Mouse (Mus musculus): Measurements from ENCODE around the gene Gm3187. TPM values are rescaled to one million over a fixed set of nuclear protein-coding genes. Genes with fewer than 3 reads are reported as not detected.
"Not testable (repeated sequence)": the region's sequence is repeated elsewhere in the genome, so short reads cannot be mapped to it uniquely, and the experiment has no call there.

The Gm3187 gene
- not detected in 2 replicates for polyA plus RNA-seq (2015; fragmentation: Nextera tagmentation; extraction: Ambion mirVana)

DNA sequence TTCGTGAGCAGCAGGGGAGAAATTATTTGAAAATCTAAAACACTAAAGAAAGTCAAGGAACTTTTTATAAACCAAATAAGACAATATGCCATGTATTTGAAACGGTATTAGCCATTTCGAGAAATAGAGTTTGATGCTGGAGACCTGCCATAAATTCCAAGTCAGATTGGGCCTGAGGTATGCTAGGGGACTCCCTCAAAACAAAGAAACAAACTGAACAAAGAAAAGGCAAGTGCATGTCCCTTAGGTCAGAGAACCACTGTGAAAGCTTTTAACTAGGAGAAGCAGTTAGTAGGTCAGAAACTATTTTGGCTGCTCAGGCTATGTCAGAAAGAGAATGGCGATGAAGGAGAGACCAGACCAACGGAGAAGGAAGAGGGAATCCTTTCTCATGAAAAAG, at the start of gene Gm3187:
Gene Gm3187, plus strand, starts transcription at position 301 of the 400 bp plus-strand sequence.
- H3K4me1 ChIP-seq (replicated peaks; ENCODE audit: control insufficient read depth, insufficient read depth, low read length); H3K4me2 ChIP-seq (replicated peaks; ENCODE audit: low read depth); H3K36me3 ChIP-seq (ENCODE audit: control insufficient read depth, insufficient read depth); ATAC-seq; H3K9me3 ChIP-seq (ENCODE audit: control insufficient read depth); H3K27ac ChIP-seq (ENCODE audit: low read depth, low read length); H3K4me3 ChIP-seq (ENCODE audit: low read depth, low read length); H3K27me3 ChIP-seq (replicated peaks; ENCODE audit: control insufficient read depth, insufficient read depth, low read length); H3K9ac ChIP-seq (ENCODE audit: low read depth, low read length): not testable (repeated sequence)
- WGBS: 80% methylated on average over 4 of the region's 5 CpGs

DNA sequence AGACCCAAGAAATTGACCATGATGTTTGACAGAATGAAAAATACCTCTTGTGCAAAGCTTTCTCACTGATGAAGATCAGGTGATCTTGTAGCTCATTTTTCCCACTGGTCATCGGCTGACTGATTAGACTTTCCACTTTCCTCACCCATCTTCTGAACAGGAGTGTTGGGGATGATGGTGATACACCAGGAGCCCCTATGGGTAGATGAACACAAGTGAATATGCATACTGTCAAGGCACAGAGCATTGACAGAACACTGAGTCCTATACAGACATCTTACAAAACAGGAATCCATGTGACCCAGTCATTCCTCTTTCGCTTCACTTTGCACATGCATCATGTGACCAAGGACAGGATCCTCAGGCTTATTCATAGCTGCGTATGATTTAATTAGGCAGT, 28.6 kb upstream of the Gm3187 start, which contains the start of gene Gm3194:
Gene Gm3194, minus strand, starts transcription at position 101 of the 400 bp plus-strand sequence.
- H3K9ac ChIP-seq (ENCODE audit: low read depth, low read length); H3K4me1 ChIP-seq (replicated peaks; ENCODE audit: control insufficient read depth, insufficient read depth, low read length); H3K4me2 ChIP-seq (replicated peaks; ENCODE audit: low read depth); ATAC-seq; H3K4me3 ChIP-seq (ENCODE audit: low read depth, low read length); H3K9me3 ChIP-seq (ENCODE audit: control insufficient read depth); H3K27me3 ChIP-seq (replicated peaks; ENCODE audit: control insufficient read depth, insufficient read depth, low read length); H3K27ac ChIP-seq (ENCODE audit: low read depth, low read length); H3K36me3 ChIP-seq (ENCODE audit: control insufficient read depth, insufficient read depth): not testable (repeated sequence)
- no CpG with 5 or more reads among the region's 3 CpGs for WGBS

- H3K4me3 ChIP-seq (ENCODE audit: low read depth, low read length); H3K27ac ChIP-seq (ENCODE audit: low read depth, low read length); H3K27me3 ChIP-seq (replicated peaks; ENCODE audit: control insufficient read depth, insufficient read depth, low read length); H3K4me1 ChIP-seq (replicated peaks; ENCODE audit: control insufficient read depth, insufficient read depth, low read length); ATAC-seq; H3K4me2 ChIP-seq (replicated peaks; ENCODE audit: low read depth); H3K9ac ChIP-seq (ENCODE audit: low read depth, low read length); H3K36me3 ChIP-seq (ENCODE audit: control insufficient read depth, insufficient read depth); H3K9me3 ChIP-seq (ENCODE audit: control insufficient read depth): not testable (repeated sequence)
- no CpG with 5 or more reads among the region's 19 CpGs for WGBS
Measured at GRCm38 (mm10) chr14:5460469-5460868, 23.5 kb upstream of the Gm3187 start.

DNA sequence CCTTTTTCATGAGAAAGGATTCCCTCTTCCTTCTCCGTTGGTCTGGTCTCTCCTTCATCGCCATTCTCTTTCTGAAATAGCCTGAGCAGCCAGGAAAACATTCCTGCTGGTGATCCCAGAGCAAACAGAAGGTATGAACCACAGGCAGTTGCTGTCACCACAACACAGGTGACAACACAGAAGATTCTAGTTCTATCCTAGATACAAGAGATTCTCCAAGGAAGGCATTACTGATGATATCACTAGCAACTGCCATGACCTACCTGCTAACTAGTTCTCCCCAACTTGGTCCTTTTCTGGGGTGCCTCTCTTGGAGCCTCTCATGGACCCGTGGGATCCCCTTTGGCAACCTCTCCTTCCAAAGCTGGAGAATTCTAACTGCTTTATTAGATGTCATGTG, 6.3 kb upstream of the Gm3187 start, which contains the start of gene Gm8246:
Gene Gm8246, minus strand, starts transcription at position 101 of the 400 bp plus-strand sequence.
- H3K4me1 ChIP-seq (replicated peaks; ENCODE audit: control insufficient read depth, insufficient read depth, low read length); H3K4me2 ChIP-seq (replicated peaks; ENCODE audit: low read depth); H3K9ac ChIP-seq (ENCODE audit: low read depth, low read length); H3K9me3 ChIP-seq (ENCODE audit: control insufficient read depth); H3K27ac ChIP-seq (ENCODE audit: low read depth, low read length); H3K27me3 ChIP-seq (replicated peaks; ENCODE audit: control insufficient read depth, insufficient read depth, low read length); H3K4me3 ChIP-seq (ENCODE audit: low read depth, low read length); ATAC-seq; H3K36me3 ChIP-seq (ENCODE audit: control insufficient read depth, insufficient read depth): not testable (repeated sequence)
- WGBS: no CpG with 5 or more reads among the region's 3 CpGs

GRCm38 (mm10) chr14:5501374-5501773, 17.4 kb downstream of the Gm3187 start, which contains the start of gene Gm3488:
Gm3488 (plus strand) TSS chr14:5501674.
- H3K4me1 ChIP-seq (replicated peaks; ENCODE audit: control insufficient read depth, insufficient read depth, low read length); H3K4me2 ChIP-seq (replicated peaks; ENCODE audit: low read depth); H3K9ac ChIP-seq (ENCODE audit: low read depth, low read length); H3K36me3 ChIP-seq (ENCODE audit: control insufficient read depth, insufficient read depth); ATAC-seq; H3K27ac ChIP-seq (ENCODE audit: low read depth, low read length); H3K4me3 ChIP-seq (ENCODE audit: low read depth, low read length); H3K27me3 ChIP-seq (replicated peaks; ENCODE audit: control insufficient read depth, insufficient read depth, low read length); H3K9me3 ChIP-seq (ENCODE audit: control insufficient read depth): not testable (repeated sequence)
- no CpG with 5 or more reads among the region's 35 CpGs for WGBS

DNA sequence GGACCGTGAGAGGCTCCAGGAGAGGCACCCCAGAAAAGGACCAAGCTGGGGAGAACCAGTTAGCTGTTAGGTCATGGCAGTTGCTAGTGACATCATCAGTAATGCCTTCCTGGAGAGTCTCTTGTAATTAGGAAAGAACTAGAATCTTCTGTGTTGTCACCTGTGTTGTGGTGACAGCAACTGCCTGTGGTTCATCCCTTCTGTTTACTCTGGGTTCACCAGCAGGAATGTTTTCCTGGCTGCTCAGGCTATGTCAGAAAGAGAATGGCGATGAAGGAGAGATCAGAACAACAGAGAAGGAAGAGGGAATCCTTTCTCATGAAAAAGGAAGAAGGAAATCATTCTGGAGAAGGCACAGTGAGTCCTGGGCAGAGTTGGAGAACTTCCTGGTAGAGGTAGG, 54.2 kb downstream of the Gm3187 start, which contains the start of gene Gm3532:
Gene Gm3532, plus strand, starts transcription at position 301 of the 400 bp plus-strand sequence.
- not testable (repeated sequence) for H3K4me2 ChIP-seq (replicated peaks; ENCODE audit: low read depth); H3K9ac ChIP-seq (ENCODE audit: low read depth, low read length); H3K27me3 ChIP-seq (replicated peaks; ENCODE audit: control insufficient read depth, insufficient read depth, low read length); H3K4me1 ChIP-seq (replicated peaks; ENCODE audit: control insufficient read depth, insufficient read depth, low read length); H3K4me3 ChIP-seq (ENCODE audit: low read depth, low read length); H3K27ac ChIP-seq (ENCODE audit: low read depth, low read length); H3K36me3 ChIP-seq (ENCODE audit: control insufficient read depth, insufficient read depth); H3K9me3 ChIP-seq (ENCODE audit: control insufficient read depth); ATAC-seq
- WGBS: no CpG with 5 or more reads among the region's 2 CpGs

Other genes with a start within 250 kb of the Gm3187 start
- not detected in 2 replicates for gene Gm3526, start 223.6 kb upstream of the Gm3187 start, polyA plus RNA-seq (2015; fragmentation: Nextera tagmentation; extraction: Ambion mirVana)
- not detected in 2 replicates for gene Gm3542, start 149.3 kb upstream of the Gm3187 start, polyA plus RNA-seq (2015; fragmentation: Nextera tagmentation; extraction: Ambion mirVana)
- 0.25 TPM in 1 of 2 replicates, not detected in the other for gene Gm3500, start 95.2 kb upstream of the Gm3187 start, polyA plus RNA-seq (2015; fragmentation: Nextera tagmentation; extraction: Ambion mirVana)
- gene Gm3194, start 28.7 kb upstream of the Gm3187 start, polyA plus RNA-seq (2015; fragmentation: Nextera tagmentation; extraction: Ambion mirVana): 0.25 and 0.30 TPM in 2 replicates
- gene Gm8246, start 6.4 kb upstream of the Gm3187 start, polyA plus RNA-seq (2015; fragmentation: Nextera tagmentation; extraction: Ambion mirVana): not detected in 2 replicates
- 0.26 TPM in 1 of 2 replicates, not detected in the other for gene Gm3488, start 17.5 kb downstream of the Gm3187 start, polyA plus RNA-seq (2015; fragmentation: Nextera tagmentation; extraction: Ambion mirVana)
- gene Gm3532, start 54.3 kb downstream of the Gm3187 start, polyA plus RNA-seq (2015; fragmentation: Nextera tagmentation; extraction: Ambion mirVana): not detected in 2 replicates
- gene Gm8265, start 148.8 kb downstream of the Gm3187 start, polyA plus RNA-seq (2015; fragmentation: Nextera tagmentation; extraction: Ambion mirVana): not detected in 2 replicates
- gene Gm9603, start 203.2 kb downstream of the Gm3187 start, polyA plus RNA-seq (2015; fragmentation: Nextera tagmentation; extraction: Ambion mirVana): not detected in 2 replicates

All from intestine, postnatal 0 days (tissue).